Mouse (Mus musculus) thymus, adult 18-20 months (tissue): ENCODE data around the gene Metap1d.
A peak's percentile ranks its signal among the peaks of the same experiment; 100 is the strongest.

Source experiments
- DNase-seq, 2 experiments: peaks; one replicate each; pipeline ENCODE4 v3.0.0; 2022; ENCODE audit warnings: mixed read lengths in 2 of 2

Metap1d gene

DNA sequence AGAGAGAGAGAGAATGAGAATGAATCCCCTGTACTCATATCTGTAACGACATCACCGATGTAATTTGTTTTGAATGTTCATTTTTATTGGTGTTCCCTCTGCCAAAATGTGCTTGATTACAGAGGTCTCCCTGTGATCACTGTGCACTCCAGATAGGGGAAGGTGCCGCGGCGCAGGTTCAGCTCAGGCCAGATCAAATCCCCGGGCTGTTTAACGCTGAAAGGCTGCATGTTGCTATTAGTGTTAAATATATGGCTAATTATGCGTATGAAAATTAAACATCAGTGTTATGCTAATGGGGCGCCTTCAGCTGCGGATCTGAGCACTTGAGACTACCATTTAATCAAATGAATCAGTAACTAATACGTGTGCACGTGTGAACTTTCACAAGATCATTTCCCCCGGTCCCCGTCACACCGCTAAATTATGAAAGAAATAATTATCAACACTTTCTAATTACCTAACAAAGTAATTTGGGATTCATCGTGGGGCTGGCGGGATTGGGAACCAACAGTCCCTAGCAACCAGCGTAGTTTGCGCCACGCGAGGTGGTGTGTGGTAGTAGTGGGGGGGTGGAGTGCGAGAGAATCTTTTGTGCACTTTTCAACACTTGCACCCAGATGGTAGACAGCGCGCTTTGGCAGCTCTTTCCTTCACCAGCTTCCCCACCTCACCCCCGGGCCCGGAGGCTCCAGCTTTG, 75.1 kb downstream of the Metap1d start, which contains the start of gene Dlx1:
Dlx1 (plus strand) TSS at position 100 of the 700 bp plus-strand sequence.
- no peak for DNase-seq

GRCm38 (mm10) chr2:71528714-71529510, 75.8 kb downstream of the Metap1d start:
- no peak for DNase-seq

- DNase-seq: peak; percentile 36 to 56
These were observed 76.7 kb downstream of the Metap1d start for GRCm38 (mm10) chr2:71529511-71530351.

GRCm38 (mm10) chr2:71530391-71531123, 77.5 kb downstream of the Metap1d start:
- no peak for DNase-seq

DNA sequence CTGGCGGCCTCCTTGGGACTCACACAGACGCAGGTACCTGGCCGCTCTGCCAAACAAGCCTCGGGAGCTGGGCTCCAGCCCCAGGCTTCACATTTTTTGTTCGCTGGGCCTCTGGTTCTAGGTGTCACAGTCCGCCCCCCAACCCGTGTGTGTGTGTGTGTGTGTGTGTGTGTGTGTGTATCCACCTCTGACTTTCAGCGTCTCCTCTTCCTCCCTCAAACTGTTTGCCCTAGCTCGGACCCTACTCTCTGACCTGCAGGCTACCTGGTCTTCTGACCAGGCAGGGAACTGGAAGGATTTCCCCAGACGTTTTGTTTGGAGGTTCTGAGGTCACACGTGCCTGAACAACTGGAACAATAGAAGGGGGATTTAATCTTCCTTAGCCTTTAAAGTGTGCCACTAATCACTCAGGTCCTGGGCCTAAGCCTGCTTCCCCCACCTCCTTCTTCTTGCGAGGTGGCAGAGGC, 78.1 kb downstream of the Metap1d start:
- DNase-seq: no peak

DNA sequence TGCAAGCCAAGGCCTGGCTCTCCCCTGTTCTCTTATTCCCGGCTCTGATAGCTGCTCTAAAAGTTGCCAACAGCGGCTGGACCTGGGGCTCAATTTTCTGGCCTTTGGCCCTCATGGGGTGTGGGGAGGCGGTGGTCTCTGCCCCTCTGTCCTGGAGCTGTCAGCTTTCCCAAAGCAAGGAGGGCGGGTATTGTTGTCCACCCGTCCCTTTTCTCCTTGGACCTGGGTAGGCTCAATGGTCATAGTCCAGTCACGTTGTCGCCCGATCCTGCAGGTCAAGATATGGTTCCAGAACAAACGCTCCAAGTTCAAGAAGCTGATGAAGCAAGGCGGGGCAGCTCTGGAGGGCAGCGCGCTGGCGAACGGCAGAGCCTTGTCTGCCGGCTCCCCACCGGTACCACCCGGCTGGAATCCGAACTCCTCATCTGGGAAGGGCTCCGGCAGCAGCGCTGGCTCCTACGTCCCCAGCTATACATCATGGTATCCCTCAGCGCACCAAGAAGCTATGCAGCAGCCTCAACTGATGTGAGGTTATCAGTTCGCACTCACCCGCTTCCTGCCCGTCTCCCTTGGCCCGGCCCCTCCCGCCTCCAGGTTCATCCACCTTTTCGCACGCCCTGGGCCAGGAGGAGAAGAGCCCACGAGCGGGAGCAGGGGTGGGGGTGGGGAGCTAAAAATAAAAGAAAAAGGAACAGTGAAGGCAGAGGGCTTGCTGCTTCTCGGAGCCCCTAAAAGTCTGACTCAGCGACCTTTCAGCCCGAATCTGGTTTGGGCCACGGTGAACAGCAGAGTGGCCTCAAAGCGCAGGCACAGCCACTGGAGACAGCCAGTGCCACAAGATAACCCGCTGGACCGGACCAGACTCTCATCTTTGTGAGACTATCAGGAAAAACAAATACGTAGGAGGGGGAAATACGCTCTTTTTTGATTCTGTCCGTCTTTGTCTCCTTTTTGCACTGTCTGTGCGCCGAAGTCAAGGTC, 79.2 kb downstream of the Metap1d start:
- no peak for DNase-seq

DNA sequence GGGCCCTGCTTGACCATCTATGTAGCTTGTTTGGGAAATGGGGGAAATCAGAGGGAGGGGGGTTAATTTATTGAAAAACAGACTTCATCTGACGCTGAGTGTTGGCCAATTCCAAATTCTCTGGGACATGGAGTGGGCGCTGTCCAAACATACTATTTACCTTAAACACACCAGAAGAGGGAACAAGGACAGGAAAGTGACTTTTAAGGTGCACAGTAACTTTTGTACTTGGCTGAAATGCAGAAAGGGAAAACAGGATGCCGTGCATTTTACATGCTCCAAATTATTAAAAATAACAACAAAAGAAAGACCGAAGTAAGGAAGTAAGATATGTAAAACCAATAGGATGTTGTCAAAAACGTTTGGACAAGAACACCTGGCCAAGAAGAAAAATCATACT, 80.0 kb downstream of the Metap1d start:
- no peak for DNase-seq

DNA sequence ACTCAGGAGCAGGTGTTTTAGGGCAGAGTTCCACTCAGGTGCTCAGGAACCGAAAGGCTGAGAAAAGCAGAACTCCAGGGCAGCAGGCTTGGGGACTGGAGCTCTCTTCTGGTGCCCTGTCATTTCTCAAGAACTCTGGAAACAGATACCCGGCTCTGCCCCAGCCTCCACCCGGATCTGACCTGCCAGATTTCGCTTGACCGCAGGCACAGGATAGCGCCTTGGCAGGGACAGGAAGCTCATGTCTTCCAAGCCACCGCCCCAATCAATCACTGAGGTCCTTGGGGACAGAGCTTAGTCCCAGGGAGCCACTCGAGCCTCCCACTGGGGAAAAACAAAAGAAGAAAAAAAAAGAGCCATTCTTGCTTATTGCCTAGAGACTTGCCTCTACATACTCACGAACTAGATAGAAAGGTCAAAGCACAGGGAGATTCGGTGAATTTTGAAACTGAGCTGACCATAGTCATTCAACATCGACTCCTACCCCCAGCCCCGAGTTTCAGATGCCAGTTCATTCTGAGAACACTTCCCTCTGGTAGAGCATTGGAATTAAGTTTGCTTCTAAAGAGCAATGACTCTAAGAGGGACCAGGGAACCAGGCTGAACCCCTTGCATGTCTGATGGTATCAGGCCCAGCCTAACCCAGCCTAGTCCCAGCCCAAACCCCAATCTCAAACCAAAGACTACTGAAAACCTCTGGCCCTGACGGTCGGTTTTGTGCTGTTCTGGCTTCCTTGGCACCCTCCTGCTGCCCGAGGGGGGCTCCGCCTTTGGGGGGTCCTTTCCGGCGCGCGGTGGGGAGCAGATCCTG, 81.4 kb downstream of the Metap1d start:
- DNase-seq: no peak

DNA sequence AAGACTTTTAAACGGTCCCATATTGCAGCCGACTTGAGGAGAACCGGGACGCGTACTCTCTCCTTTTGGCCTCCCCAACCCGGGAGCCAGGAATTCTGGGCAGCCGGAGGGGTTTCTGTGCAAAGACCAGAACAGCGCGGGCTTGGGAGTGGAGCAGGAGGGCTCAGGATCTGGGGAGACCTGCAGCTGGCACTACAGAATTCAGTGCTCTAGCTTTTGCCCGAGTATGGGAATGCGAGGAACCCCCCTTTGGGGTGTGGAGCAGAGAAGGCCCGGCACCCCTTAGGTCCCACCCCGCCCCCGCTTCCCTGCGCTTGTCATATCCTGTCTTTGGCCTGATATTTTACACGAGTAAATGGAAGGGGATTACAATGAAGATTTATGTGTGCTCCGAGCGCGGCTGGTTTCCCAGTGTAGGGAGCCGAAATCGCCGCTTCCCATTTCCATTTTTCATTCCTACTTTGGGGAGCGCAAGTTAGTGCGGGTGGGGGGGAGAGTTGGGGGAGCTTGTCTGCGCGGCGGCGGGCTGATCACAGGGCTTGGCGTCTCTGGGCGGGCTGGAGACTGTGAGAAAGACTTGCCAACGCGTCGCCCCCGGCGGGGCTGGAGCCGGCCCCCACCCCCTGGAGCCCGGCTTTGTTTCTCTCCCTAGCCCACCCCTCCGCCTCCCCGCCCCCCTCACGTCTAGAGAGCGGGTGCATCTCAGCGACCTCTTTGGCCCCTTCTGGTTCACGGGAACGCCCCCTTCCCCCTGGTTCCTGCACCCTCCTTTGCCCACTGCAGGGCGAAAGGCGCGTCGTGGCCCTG, 87.7 kb downstream of the Metap1d start:
- no peak for DNase-seq

DNA sequence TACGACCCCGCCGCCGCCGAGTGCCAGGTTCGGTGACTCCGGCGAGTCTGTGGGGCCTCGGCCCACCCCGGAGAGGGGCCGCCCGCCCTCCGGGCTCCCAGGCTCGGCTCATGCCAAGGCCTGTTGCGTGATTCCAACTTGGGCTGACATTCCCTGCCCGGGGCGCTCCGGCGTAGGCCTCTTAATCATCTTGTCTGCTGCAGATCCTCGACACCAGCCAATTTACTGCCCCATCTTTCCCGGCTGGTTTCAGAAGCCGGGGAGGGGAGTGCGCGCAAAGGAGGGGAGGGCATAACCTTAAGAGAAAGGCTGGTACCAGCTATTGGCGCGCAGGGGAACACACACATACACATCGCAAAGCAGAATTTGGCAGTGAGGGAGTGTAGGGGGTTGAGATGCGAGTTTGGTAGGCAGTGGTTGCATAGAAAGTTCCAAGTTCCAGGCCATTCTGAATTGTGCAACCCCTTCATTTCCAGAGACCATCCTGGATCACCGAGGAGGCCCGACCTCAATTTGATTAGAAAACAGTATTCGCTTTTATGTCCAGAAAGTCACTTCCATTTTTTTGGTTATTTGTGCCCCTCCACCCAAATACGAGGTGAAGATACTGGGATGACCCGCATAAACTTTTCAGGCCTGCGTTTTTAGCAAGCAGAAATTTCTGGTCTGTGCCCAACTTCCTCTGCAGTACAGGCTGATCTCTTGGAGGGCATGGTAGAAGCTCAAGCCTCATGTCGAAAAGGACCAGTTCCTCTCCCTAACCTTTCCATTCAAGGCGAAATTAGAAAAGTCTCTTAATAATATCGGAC, 88.5 kb downstream of the Metap1d start:
- DNase-seq: no peak

DNA sequence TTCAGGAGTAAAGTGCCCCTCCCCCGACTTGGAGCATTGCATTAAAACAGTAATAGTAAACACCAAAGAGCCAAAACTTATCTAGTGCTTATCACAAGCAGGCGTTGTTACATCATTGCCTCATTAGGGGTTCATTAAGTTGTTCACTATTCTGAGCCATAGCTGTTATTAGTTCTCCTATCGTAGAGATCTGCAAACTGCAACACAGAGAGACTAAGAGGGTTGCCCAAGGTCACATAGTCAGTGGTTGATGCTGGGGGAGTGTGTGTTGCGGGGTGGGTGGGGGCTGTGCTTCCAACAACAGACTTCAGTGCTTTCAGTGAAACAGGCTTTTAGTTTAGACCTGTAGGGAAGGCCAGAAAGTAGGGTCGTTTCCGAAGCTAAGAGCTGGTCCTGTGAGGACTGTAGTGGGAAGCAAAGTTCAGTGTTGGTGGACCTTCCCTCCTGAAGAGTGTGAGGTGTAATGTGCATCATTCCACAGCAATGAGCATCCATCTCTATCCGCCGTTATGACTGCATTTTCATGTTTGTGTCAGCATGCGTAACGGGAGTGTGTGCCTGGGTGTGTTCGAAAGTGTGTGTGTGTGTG, 89.2 kb downstream of the Metap1d start:
- DNase-seq: no peak

GRCm38 (mm10) chr2:71542816-71543301, 89.8 kb downstream of the Metap1d start:
- DNase-seq: no peak

DNA sequence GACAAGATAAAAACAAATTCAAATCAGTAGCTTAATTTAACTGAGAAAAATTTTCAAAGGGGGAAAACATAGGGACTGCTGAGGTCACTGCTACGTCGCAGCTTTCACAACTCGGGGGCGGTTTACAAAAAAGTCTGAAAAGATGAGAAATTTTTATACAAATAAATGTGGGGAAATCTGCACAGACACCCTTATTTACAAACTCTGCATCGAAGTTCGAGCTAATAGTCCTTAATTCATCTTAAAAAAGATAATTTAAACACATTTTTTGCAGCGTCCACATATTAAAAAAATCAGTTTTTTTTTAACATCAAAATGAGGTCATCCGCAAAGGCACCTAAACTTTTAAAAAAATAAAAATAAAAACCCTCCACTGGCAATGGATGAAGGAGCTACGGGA, 90.5 kb downstream of the Metap1d start:
- DNase-seq: no peak

DNA sequence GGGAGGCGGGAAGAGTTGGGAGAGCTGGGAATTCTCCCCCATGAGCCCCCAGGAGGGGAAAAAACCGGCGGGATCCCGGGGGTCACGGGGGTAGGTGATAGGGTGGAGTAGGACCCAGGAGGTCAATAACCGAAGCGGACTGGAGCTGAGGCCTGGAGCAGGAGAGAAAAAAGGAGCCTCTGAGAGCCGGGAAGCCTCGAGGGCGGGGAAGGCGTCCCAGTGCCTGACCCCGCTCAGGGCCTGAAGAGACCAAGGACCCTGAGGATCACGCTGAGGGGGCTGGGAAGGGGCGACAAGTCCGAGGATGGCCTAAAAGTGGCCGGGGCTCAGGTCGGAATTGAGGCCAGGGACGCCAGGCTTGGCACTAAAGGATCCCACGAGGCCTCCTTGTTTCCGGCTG, 90.9 kb downstream of the Metap1d start:
- DNase-seq: no peak

DNA sequence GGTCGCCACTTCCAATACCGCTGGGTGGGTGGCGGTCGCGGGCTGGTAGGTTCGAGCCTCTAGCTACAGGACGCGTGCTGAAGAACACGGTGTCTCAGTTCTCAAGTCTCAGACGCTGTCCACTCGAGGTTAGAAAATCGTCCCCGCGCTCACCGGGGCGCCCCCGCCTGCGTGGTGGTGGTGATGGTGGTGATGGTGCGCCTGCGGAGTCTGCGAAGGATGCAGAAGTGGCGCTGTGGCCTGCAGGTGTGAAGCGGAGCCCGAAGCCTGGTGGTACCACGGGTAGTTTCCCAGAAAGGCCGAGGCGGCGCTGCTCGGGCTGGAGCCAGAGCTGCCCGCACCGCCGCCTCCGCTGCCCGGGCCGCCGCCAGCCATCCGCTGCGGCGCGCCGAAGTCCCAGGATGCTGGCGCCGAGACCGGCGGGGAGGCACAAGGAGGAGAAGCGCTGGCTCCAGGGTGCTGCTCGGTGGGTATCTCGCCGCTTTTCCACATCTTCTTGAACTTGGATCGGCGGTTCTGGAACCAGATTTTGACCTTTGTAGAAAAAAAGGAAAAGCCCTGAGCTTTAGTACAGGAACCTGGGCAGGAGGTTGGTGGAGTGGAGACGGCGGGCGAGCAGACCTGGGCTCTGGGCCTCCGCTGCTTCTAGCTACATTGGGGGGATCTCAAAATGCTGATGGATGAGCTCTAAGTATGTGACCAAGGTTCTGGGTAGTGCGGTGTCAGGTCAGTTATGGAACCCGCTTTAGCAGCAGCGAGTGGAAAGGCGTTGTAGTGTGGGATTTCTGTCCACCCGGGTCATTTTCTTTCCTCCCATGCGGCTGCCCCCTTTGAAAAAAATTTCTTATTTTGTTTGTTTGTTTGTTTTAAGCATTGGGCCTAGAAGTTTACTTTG, 91.6 kb downstream of the Metap1d start:
- DNase-seq: no peak

DNA sequence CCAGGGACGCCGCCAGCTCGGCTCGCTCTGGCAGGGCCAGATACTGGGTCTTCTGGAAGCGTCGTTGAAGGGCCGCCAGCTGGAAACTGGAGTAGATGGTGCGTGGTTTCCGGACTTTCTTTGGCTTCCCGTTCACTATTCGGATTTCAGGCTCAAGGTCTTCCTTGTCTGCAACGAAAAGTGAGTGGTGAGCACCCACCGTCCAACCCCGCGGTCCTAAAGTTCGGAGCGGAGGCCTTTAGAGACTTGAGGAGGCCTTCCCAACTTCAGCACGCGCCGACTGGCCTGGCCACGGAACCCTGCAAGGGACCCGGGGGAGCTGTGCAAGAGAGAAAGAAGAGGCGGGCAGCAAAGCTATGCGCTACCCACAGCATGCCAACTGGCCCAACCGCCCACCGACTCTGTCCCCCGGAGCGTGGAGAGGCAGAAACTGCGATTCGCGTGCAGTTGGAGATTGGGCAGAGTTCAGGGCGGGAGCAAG, 92.4 kb downstream of the Metap1d start:
- DNase-seq: no peak
